Mouse (Mus musculus) left cerebral cortex, postnatal 14 days (tissue): Measurements from ENCODE around the gene Dip2b. TPM values are rescaled to one million over a fixed set of nuclear protein-coding genes. Genes with fewer than 3 reads are reported as not detected.

Source experiments
- DNase-seq, 2 experiments: peaks; one replicate each; pipeline ENCODE4 v3.0.0; 2021 to 2022; ENCODE audit warnings: low spot score in 2 of 2, mixed read lengths in 1 of 2
- intact Hi-C: fragments of 180-260 bp; cut with DNase I; formaldehyde crosslinking; loops from one replicate; pipeline ENCODE4 v1.15.1; 2025
- total RNA-seq, 2 experiments: library from RNA; stranded (reverse); gene quantifications; 2 replicates each; pipeline ENCODE4 v1.2.3; 2021

Dip2b gene
- total RNA-seq, 2 experiments from 2014 or later: 62.4 to 66.4 TPM

- intact Hi-C loops: loop anchor here (10.0 kb wide), 2 partner anchors 109 to 199 kb away; partner anchors contain the start of gene Letmd1
- DNase-seq: no peak
Measured at GRCm38 (mm10) chr15:100265586-100266325, 227.3 kb downstream of the Dip2b start.

DNA sequence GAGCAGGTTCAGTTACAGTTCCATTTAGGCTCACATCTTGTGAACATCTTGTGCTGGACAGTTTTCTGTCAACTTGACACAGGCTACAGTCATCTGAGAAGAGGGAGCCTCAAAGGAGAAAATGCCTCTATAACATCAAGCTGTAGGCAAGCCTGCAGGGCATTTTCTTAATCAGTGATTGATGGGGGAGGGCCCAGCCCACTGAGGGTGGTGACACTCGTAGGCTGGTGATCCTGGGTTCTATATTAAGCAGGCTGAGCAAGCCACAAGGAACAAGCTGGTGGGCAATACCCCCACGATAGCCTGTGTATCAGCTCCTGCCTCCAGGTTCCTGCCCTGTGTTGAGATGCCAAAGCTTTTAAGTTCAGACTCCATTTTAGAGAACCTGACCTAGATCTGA, 230.5 kb downstream of the Dip2b start:
- intact Hi-C loops: loop anchor here (10.0 kb wide), 2 partner anchors 106 to 196 kb away; partner anchors contain the start of gene Letmd1

More for the DNA sequence above, 230.5 kb downstream of the Dip2b start:
- no peak for DNase-seq

Other genes with a start within 250 kb of the Dip2b start
- 10 to 100 TPM; 10.2 to 13.4 TPM for gene Lima1, start 163.2 kb upstream of the Dip2b start, total RNA-seq
- not detected for gene Fam186a, start 71.6 kb upstream of the Dip2b start, total RNA-seq
- 10 to 100 TPM; 47.2 to 51.7 TPM for gene Larp4, start 68.6 kb upstream of the Dip2b start, total RNA-seq
- gene Atf1, start 189.2 kb downstream of the Dip2b start, total RNA-seq: 10 to 100 TPM; 15.7 to 19.7 TPM
- not detected for gene Tmprss12, start 242.2 kb downstream of the Dip2b start, total RNA-seq